Mouse (Mus musculus) liver, postnatal 0 days (tissue): ENCODE data around the gene Olfr228. TPM values are rescaled to one million over a fixed set of nuclear protein-coding genes. Genes with fewer than 3 reads are reported as not detected.

Experiments
- polyA plus RNA-seq: library from polyadenylated mRNA; unstranded; fragments of >200 nt; fragmentation: Nextera tagmentation; extraction: Ambion mirVana; gene quantifications from 2 replicates; pipeline ENCODE4 v1.2.1, GENCODE M21; 2015

Gene Olfr228
- polyA plus RNA-seq, 1 experiment from 2014 or later, result not detected

Other genes starting within 250 kb of the Olfr228 start
- gene Olfr1048, start 247.1 kb downstream of the Olfr228 start, polyA plus RNA-seq, result not detected in 2 replicates
- gene Olfr1049, start 229.1 kb downstream of the Olfr228 start, polyA plus RNA-seq, result not detected in 2 replicates
- gene Olfr1051, start 208.3 kb downstream of the Olfr228 start, polyA plus RNA-seq, result not detected in 2 replicates
- gene Olfr1052, start 194.9 kb downstream of the Olfr228 start, polyA plus RNA-seq, result not detected in 2 replicates
- not detected in 2 replicates for gene Olfr1053, start 172.1 kb downstream of the Olfr228 start, polyA plus RNA-seq
- not detected in 2 replicates for gene Olfr1054, start 152.0 kb downstream of the Olfr228 start, polyA plus RNA-seq
- not detected in 2 replicates for gene Olfr1055, start 137.1 kb downstream of the Olfr228 start, polyA plus RNA-seq
- not detected in 2 replicates for gene Olfr1056, start 124.9 kb downstream of the Olfr228 start, polyA plus RNA-seq
- gene Olfr1057, start 109.0 kb downstream of the Olfr228 start, polyA plus RNA-seq, result not detected in 2 replicates
- gene Olfr1058, start 98.8 kb downstream of the Olfr228 start, polyA plus RNA-seq, result not detected in 2 replicates
- not detected in 2 replicates for gene Olfr1061, start 73.3 kb downstream of the Olfr228 start, polyA plus RNA-seq
- gene Olfr1062, start 60.6 kb downstream of the Olfr228 start, polyA plus RNA-seq, result not detected in 2 replicates
- not detected in 2 replicates for gene Olfr1065, start 36.8 kb downstream of the Olfr228 start, polyA plus RNA-seq
- gene Olfr1066, start 31.1 kb downstream of the Olfr228 start, polyA plus RNA-seq, result not detected in 2 replicates
- gene Olfr1076, start 21.1 kb upstream of the Olfr228 start, polyA plus RNA-seq, result not detected in 2 replicates
- gene Olfr1079, start 55.1 kb upstream of the Olfr228 start, polyA plus RNA-seq, result not detected in 2 replicates
- not detected in 2 replicates for gene Olfr1080, start 70.8 kb upstream of the Olfr228 start, polyA plus RNA-seq
- not detected in 2 replicates for gene Olfr1082, start 111.6 kb upstream of the Olfr228 start, polyA plus RNA-seq
- not detected in 2 replicates for gene Olfr1084, start 152.3 kb upstream of the Olfr228 start, polyA plus RNA-seq
- gene Olfr1085, start 174.6 kb upstream of the Olfr228 start, polyA plus RNA-seq, result not detected in 2 replicates
- not detected in 2 replicates for gene Olfr1086, start 192.7 kb upstream of the Olfr228 start, polyA plus RNA-seq
- gene Olfr1087, start 211.0 kb upstream of the Olfr228 start, polyA plus RNA-seq, result not detected in 2 replicates
- not detected in 2 replicates for gene Olfr1089, start 246.3 kb upstream of the Olfr228 start, polyA plus RNA-seq